Comparison of ENCODE assay signal across 12 mouse cellular contexts in genomic region chr16:30205314-30205815, GRCm38 (mm10).
DNase-seq lines count a peak whose midpoint lies in the region; ATAC-seq and TF ChIP-seq lines count a peak whose summit lies in the region.
"Had no signal": no experiment of that assay in that cellular context is flagged by ENCODE, and none has a peak within 500 bp of the region (broad histone marks: within the 10 kb centered on the region; RNA-seq: fewer than 3 reads in every experiment).

No protein-coding gene starts in this region.

- no peak for ATAC-seq in stomach, embryonic 14.5 days (ENCODE audit: insufficient number of reproducible peaks, insufficient read depth, low FRiP score, low read depth)
- no peak for ATAC-seq in stomach, postnatal 0 days (ENCODE audit: low FRiP score, low TSS enrichment)
- no peak for ATAC-seq in forebrain, embryonic 15.5 days (replicated peaks)
- no peak for ATAC-seq in midbrain, embryonic 13.5 days
- ATAC-seq in lung, postnatal 0 days: no peak
- ATAC-seq: activated CD4-positive, CD25-positive, alpha-beta regulatory T cell, adult 4 months had no signal

- 0 out of 2 replicates have a peak overlapping the region, but pooled peaks have one; percentile 13 for H3K4me2 ChIP-seq in stomach, embryonic 14.5 days (replicated peaks; ENCODE audit: low read depth, low read length)
- no peak overlapping the region for H3K4me2 ChIP-seq in stomach, postnatal 0 days (replicated peaks; ENCODE audit: low read depth)
- H3K4me2 ChIP-seq in forebrain, embryonic 15.5 days (replicated peaks): peak overlapping the region; percentile 25; the same call in 1 of the 2 replicates
- peak overlapping the region; percentile 41 for H3K4me2 ChIP-seq in midbrain, embryonic 13.5 days (replicated peaks)
- H3K4me2 ChIP-seq in lung, postnatal 0 days (replicated peaks; ENCODE audit: low read depth, low read length): no peak overlapping the region
- H3K4me2 ChIP-seq: heart, embryonic 11.5 days; lung, embryonic 14.5 days had no signal

- no peaks in the 10 kb centered on the region for H3K27me3 ChIP-seq in stomach, embryonic 14.5 days (ENCODE audit: control insufficient read depth, insufficient read depth, low read length)
- H3K27me3 ChIP-seq in stomach, postnatal 0 days (ENCODE audit: control insufficient read depth, insufficient read depth, low read length): no peaks in the 10 kb centered on the region
- H3K27me3 ChIP-seq in forebrain, embryonic 15.5 days: 0 out of 2 replicates have a peak, but pooled peaks cover 3% of the 10 kb centered on the region
- peaks cover 64% of the 10 kb centered on the region for H3K27me3 ChIP-seq in midbrain, embryonic 13.5 days
- no peaks in the 10 kb centered on the region for H3K27me3 ChIP-seq in lung, postnatal 0 days (replicated peaks; ENCODE audit: insufficient read depth, low read length)
- no peaks in the 10 kb centered on the region for H3K27me3 ChIP-seq in cerebellum, adult 2 months (ENCODE audit: control insufficient read depth, insufficient read depth, low read length)

- H3K9ac ChIP-seq in stomach, embryonic 14.5 days (replicated peaks; ENCODE audit: low read depth, low read length): no peak overlapping the region
- H3K9ac ChIP-seq in stomach, postnatal 0 days (ENCODE audit: low read length): no peak overlapping the region
- no peak overlapping the region for H3K9ac ChIP-seq in forebrain, embryonic 15.5 days (replicated peaks)
- H3K9ac ChIP-seq in midbrain, embryonic 13.5 days (replicated peaks): peak overlapping the region; percentile 46; the same call in 1 of the 2 replicates
- no peak overlapping the region for H3K9ac ChIP-seq in lung, postnatal 0 days (replicated peaks; ENCODE audit: low read depth)
- H3K9ac ChIP-seq: lung, embryonic 14.5 days had no signal

- peaks cover 3% of the 10 kb centered on the region; the same call in 1 of the 2 replicates for H3K4me1 ChIP-seq in stomach, embryonic 14.5 days (ENCODE audit: control insufficient read depth, insufficient read depth, low read length)
- H3K4me1 ChIP-seq in stomach, postnatal 0 days (replicated peaks; ENCODE audit: control insufficient read depth, insufficient read depth): no peaks in the 10 kb centered on the region
- peaks cover 11% of the 10 kb centered on the region for H3K4me1 ChIP-seq in forebrain, embryonic 15.5 days
- peaks cover 15% of the 10 kb centered on the region for H3K4me1 ChIP-seq in midbrain, embryonic 13.5 days (replicated peaks)
- H3K4me1 ChIP-seq in lung, postnatal 0 days (ENCODE audit: insufficient read depth, low read depth, low read length): 0 out of 2 replicates have a peak, but pooled peaks cover 5% of the 10 kb centered on the region
- no peaks in the 10 kb centered on the region for H3K4me1 ChIP-seq in cerebellum, adult 2 months (ENCODE audit: control insufficient read depth, insufficient read depth, low read length)

- no peaks in the 10 kb centered on the region for H3K36me3 ChIP-seq in stomach, embryonic 14.5 days (ENCODE audit: control insufficient read depth, insufficient read depth, low read length)
- no peaks in the 10 kb centered on the region for H3K36me3 ChIP-seq in stomach, postnatal 0 days (ENCODE audit: control insufficient read depth, insufficient read depth, low read length)
- no peaks in the 10 kb centered on the region for H3K36me3 ChIP-seq in forebrain, embryonic 15.5 days
- H3K36me3 ChIP-seq in midbrain, embryonic 13.5 days: no peaks in the 10 kb centered on the region
- H3K36me3 ChIP-seq in lung, postnatal 0 days (ENCODE audit: insufficient read depth, low read length): no peaks in the 10 kb centered on the region

- no peak for DNase-seq in stomach, postnatal 0 days (ENCODE audit: low spot score)
- DNase-seq in lung, postnatal 0 days (ENCODE audit: low spot score): no peak
- DNase-seq in cerebellum, adult 2 months: no peak
- no peak for DNase-seq in left cerebral cortex, adult 11 months (ENCODE audit: low spot score)
- DNase-seq: lung, embryonic 14.5 days; spleen, adult 18-20 months; thymus, postnatal 14 days had no signal

- no peak overlapping the region for H3K4me3 ChIP-seq in stomach, embryonic 14.5 days (ENCODE audit: low read depth, low read length)
- no peak overlapping the region for H3K4me3 ChIP-seq in stomach, postnatal 0 days (ENCODE audit: low read depth, low read length)
- H3K4me3 ChIP-seq in forebrain, embryonic 15.5 days: no peak overlapping the region
- no peak overlapping the region; the same call in 1 of the 2 replicates for H3K4me3 ChIP-seq in midbrain, embryonic 13.5 days (replicated peaks)
- H3K4me3 ChIP-seq in lung, postnatal 0 days (ENCODE audit: low read depth, low read length): no peak overlapping the region
- no peak overlapping the region for H3K4me3 ChIP-seq in cerebellum, adult 2 months (replicated peaks; ENCODE audit: insufficient read depth, low read depth, low read length)

- no peak overlapping the region for H3K27ac ChIP-seq in stomach, embryonic 14.5 days (ENCODE audit: low read length)
- no peak overlapping the region for H3K27ac ChIP-seq in stomach, postnatal 0 days (replicated peaks)
- H3K27ac ChIP-seq in forebrain, embryonic 15.5 days (replicated peaks): no peak overlapping the region
- H3K27ac ChIP-seq in midbrain, embryonic 13.5 days: 0 out of 2 replicates have a peak overlapping the region, but pooled peaks have one; percentile 25
- H3K27ac ChIP-seq in lung, postnatal 0 days (ENCODE audit: low read length): no peak overlapping the region
- H3K27ac ChIP-seq in cerebellum, adult 2 months (ENCODE audit: insufficient read depth, low read length): no peak overlapping the region

- no peak for TF ChIP-seq CTCF in stomach, postnatal 0 days (IDR thresholded peaks at IDR 0.05; ENCODE audit: low read depth)
- no peak for TF ChIP-seq CTCF in lung, postnatal 0 days (IDR thresholded peaks at IDR 0.05)
- TF ChIP-seq CTCF in cerebellum, adult 2 months (IDR thresholded peaks at IDR 0.05; ENCODE audit: borderline replicate concordance, insufficient read depth, low read depth, low read length): no peak

- TF ChIP-seq EP300 in stomach, postnatal 0 days (optimal IDR thresholded peaks at IDR 0.05): no peak
- no peak for TF ChIP-seq EP300 in lung, postnatal 0 days (IDR thresholded peaks at IDR 0.05)

- 15% methylated on average over 8 of the region's 8 CpGs for WGBS in stomach, embryonic 14.5 days
- WGBS in stomach, postnatal 0 days: 29% methylated on average over 8 of the region's 8 CpGs
- WGBS in forebrain, embryonic 15.5 days: 6% methylated on average over 8 of the region's 8 CpGs
- 3% methylated on average over 8 of the region's 8 CpGs for WGBS in midbrain, embryonic 13.5 days
- WGBS in lung, postnatal 0 days: 42% methylated on average over 8 of the region's 8 CpGs
- 44% methylated on average over 8 of the region's 8 CpGs for WGBS in cerebellum, adult 2 months

- no peak for TF ChIP-seq POLR2A in cerebellum, adult 2 months (IDR thresholded peaks at IDR 0.05; ENCODE audit: borderline replicate concordance, insufficient read depth, low read length)

- no peaks in the 10 kb centered on the region; the same call in 1 of the 2 replicates for H3K9me3 ChIP-seq in stomach, embryonic 14.5 days (ENCODE audit: control insufficient read depth, low read depth, low read length)
- no peaks in the 10 kb centered on the region for H3K9me3 ChIP-seq in stomach, postnatal 0 days (ENCODE audit: control insufficient read depth, low read length)
- H3K9me3 ChIP-seq in forebrain, embryonic 15.5 days: no peaks in the 10 kb centered on the region
- no peaks in the 10 kb centered on the region; the same call in 1 of the 2 replicates for H3K9me3 ChIP-seq in midbrain, embryonic 13.5 days
- peaks cover 3% of the 10 kb centered on the region; the same call in 1 of the 2 replicates for H3K9me3 ChIP-seq in lung, postnatal 0 days (ENCODE audit: low read length)

Comparison
In these comparisons a context has a peak if more than half of its experiments do, and no peak if none do; other contexts are left out.
1. H3K4me2 ChIP-seq: peak in stomach, embryonic 14.5 days (single experiment), forebrain, embryonic 15.5 days (single experiment) and midbrain, embryonic 13.5 days (single experiment); none in stomach, postnatal 0 days (single experiment) and lung, postnatal 0 days (single experiment).